8 mouse cellular contexts compared by ENCODE assay signal in genomic region chr4:144898036-144898649, GRCm38 (mm10). TPM values are rescaled to one million over a fixed set of nuclear protein-coding genes. Genes with fewer than 3 reads are reported as not detected.
DNase-seq lines count a peak whose midpoint lies in the region; ATAC-seq and TF ChIP-seq lines count a peak whose summit lies in the region.

No protein-coding gene starts in this region.

- TF ChIP-seq CTCF in liver, embryonic 14.5 days (IDR thresholded peaks at IDR 0.05; ENCODE audit: low read depth) = no peak

- peak; percentile 37 for DNase-seq in urinary bladder, postnatal 14 days (ENCODE audit: low spot score)
- no peak for DNase-seq in urinary bladder, postnatal 10 days (ENCODE audit: low spot score)
- DNase-seq in heart, postnatal 25 days (ENCODE audit: low spot score) = peak; percentile 70
- DNase-seq in liver, embryonic 14.5 days (ENCODE audit: low read depth in 3 of 3, low spot score in 3 of 3) = no peak
- DNase-seq in testis, postnatal 10 days (ENCODE audit: low spot score) = no peak
- no peak for DNase-seq in T-cell, adult 2 months (ENCODE audit: low spot score)
- no peak for DNase-seq in right cerebral cortex, postnatal 4 days
- DNase-seq in layer of hippocampus, postnatal 25 days (ENCODE audit: extremely low spot score in 1 of 2, low spot score in 1 of 2) = no peak

- no peak overlapping the region for H3K9ac ChIP-seq in liver, embryonic 14.5 days (replicated peaks)

- no peak overlapping the region for H3K4me3 ChIP-seq in liver, embryonic 14.5 days (ENCODE audit: insufficient read depth in 1 of 2, low read depth in 2 of 2, low read length in 2 of 2)

- H3K27ac ChIP-seq in liver, embryonic 14.5 days = no peak overlapping the region

- no peak for TF ChIP-seq EP300 in liver, embryonic 14.5 days (IDR thresholded peaks at IDR 0.05; ENCODE audit: low read depth)

- no peak overlapping the region for H3K4me2 ChIP-seq in liver, embryonic 14.5 days (ENCODE audit: low read depth)

- H3K36me3 ChIP-seq in liver, embryonic 14.5 days (replicated peaks; ENCODE audit: control insufficient read depth, insufficient read depth, low read depth) = no peaks in the 10 kb centered on the region

- peaks cover 25 to 37% of the 10 kb centered on the region in 2 experiments for H3K4me1 ChIP-seq in liver, embryonic 14.5 days (replicated peaks; ENCODE audit: control insufficient read depth in 2 of 2, insufficient read depth in 2 of 2, low read length in 1 of 2)

- peaks cover 20% of the 10 kb centered on the region for H3K27me3 ChIP-seq in liver, embryonic 14.5 days (ENCODE audit: control insufficient read depth, insufficient read depth, low read length)

- intact Hi-C loops in heart, postnatal 25 days (cut with DNase I) = no loop called here

- 45% methylated on average over 6 of the region's 6 CpGs for WGBS in liver, embryonic 14.5 days (ENCODE audit: insufficient replicate concordance)

- H3K9me3 ChIP-seq in liver, embryonic 14.5 days (ENCODE audit: control insufficient read depth, low read length) = no peaks in the 10 kb centered on the region

- peak; percentile 19; the same call in 1 of the 2 replicates for ATAC-seq in liver, embryonic 14.5 days (ENCODE audit: insufficient read depth)

RNA-seq across cellular contexts. Expression of gene Dhrs3, which starts 5.5 kb away (rescaled TPM):
- 100 to 1,000 TPM; 112 to 126 TPM for total RNA-seq in heart, postnatal 25 days (2021)
- polyA plus RNA-seq in liver, embryonic 14.5 days (2012; rRNA removed) = 12.5 and 15.8 TPM in 2 replicates
- 21.3 and 23.9 TPM in 2 replicates for polyA plus RNA-seq in liver, embryonic 14.5 days (2014; fragmentation: Nextera tagmentation; extraction: Ambion mirVana)
- 10 to 100 TPM; 29.6 to 30.6 TPM for total RNA-seq in layer of hippocampus, postnatal 25 days (2021)

Comparison
In these comparisons a context has a peak if more than half of its experiments do, and no peak if none do; other contexts are left out.
1. DNase-seq: peak in urinary bladder, postnatal 14 days (single experiment) and heart, postnatal 25 days (single experiment); none in urinary bladder, postnatal 10 days (single experiment), liver, embryonic 14.5 days (0 of 3), testis, postnatal 10 days (single experiment), T-cell, adult 2 months (single experiment), right cerebral cortex, postnatal 4 days (single experiment) and layer of hippocampus, postnatal 25 days (0 of 2).